Mouse (Mus musculus) 416B (cell line): ENCODE measurements at regions not wholly inside any gene's neighbourhood (a gene's known extent, or its start where the extent isn't known, plus 50 kb on each side); places are given as distances from the start of the nearest gene placed in this dataset.

Experiments
- DNase-seq: peaks from one replicate; pipeline ENCODE4 v3.0.0; 2011; ENCODE audit warnings: low read depth

GRCm38 (mm10) chr6:133904501-133904900 lies 50.9 kb upstream of the Kap start:
- peak; percentile 87 for DNase-seq

- DNase-seq: no peak
Measured at GRCm38 (mm10) chr6:133934667-133935066, 81.1 kb upstream of the Kap start.

GRCm38 (mm10) chr6:133935671-133936070 lies 82.1 kb upstream of the Kap start:
- no peak for DNase-seq

GRCm38 (mm10) chr6:133959902-133960634 lies 75.4 kb upstream of the Etv6 start:
- peak; percentile 56 for DNase-seq

GRCm38 (mm10) chr6:133960713-133961112 lies 74.8 kb upstream of the Etv6 start:
- peak; percentile 94 for DNase-seq

- no peak for DNase-seq
Measured at GRCm38 (mm10) chr6:133962641-133963040, 72.9 kb upstream of the Etv6 start.

GRCm38 (mm10) chr6:133963264-133963663 lies 72.2 kb upstream of the Etv6 start:
- DNase-seq: no peak

- DNase-seq: peak; percentile 52
Measured at GRCm38 (mm10) chr6:133967286-133967685, 68.2 kb upstream of the Etv6 start.

- no peak for DNase-seq
Measured at GRCm38 (mm10) chr6:133972054-133972705, 63.3 kb upstream of the Etv6 start.

GRCm38 (mm10) chr6:133973205-133973838 lies 62.2 kb upstream of the Etv6 start:
- no peak for DNase-seq

- DNase-seq: no peak
Measured at GRCm38 (mm10) chr6:133975951-133976350, 59.5 kb upstream of the Etv6 start.

- no peak for DNase-seq
Measured at GRCm38 (mm10) chr6:133976854-133977253, 58.6 kb upstream of the Etv6 start.

- DNase-seq: no peak
Measured at GRCm38 (mm10) chr6:133983804-133984514, 51.5 kb upstream of the Etv6 start.

- no peak for DNase-seq
Measured at GRCm38 (mm10) chr6:133984666-133985355, 50.7 kb upstream of the Etv6 start.
